Mouse (Mus musculus) myocyte (in vitro differentiated cells): ENCODE results near the gene Gm20388.

Experiments
- CEBPB ChIP-seq: IDR thresholded peaks from 2 replicates; pipeline ENCODE4 v1.6.1; 2011; ENCODE audit warnings: mild to moderate bottlenecking, moderate library complexity; ENCODE audit not compliant: poor library complexity, insufficient read depth, severe bottlenecking
- E2F4 ChIP-seq: IDR thresholded peaks from one replicate; pipeline ENCODE4 v1.6.1; 2011; ENCODE audit warnings: mild to moderate bottlenecking, control low read depth, moderate library complexity; ENCODE audit not compliant: insufficient read depth
- MAX ChIP-seq: IDR thresholded peaks from one replicate; pipeline ENCODE4 v1.6.1; 2011; ENCODE audit warnings: low read depth, mild to moderate bottlenecking, control low read depth
- MYOD1 ChIP-seq, 3 experiments: IDR thresholded peaks; one replicate each; pipeline ENCODE4 v1.6.1; 2011; ENCODE audit warnings: control low read depth in 2 of 3, low read depth in 2 of 3, mild to moderate bottlenecking in 2 of 3, moderate library complexity in 1 of 3; ENCODE audit not compliant: insufficient read length in 2 of 3, control insufficient read depth in 1 of 3
- POLR2A ChIP-seq: IDR thresholded peaks from one replicate; pipeline ENCODE4 v1.6.1; 2011; ENCODE audit warnings: low read depth, mild to moderate bottlenecking, control low read depth, moderate library complexity; ENCODE audit not compliant: insufficient read length
- POLR2AphosphoS2 ChIP-seq: IDR thresholded peaks from one replicate; pipeline ENCODE4 v1.6.1; 2011; ENCODE audit warnings: low read depth, control low read depth; ENCODE audit not compliant: insufficient read length
- SRF ChIP-seq: IDR thresholded peaks from one replicate; pipeline ENCODE4 v1.6.1; 2011; ENCODE audit warnings: low read depth; ENCODE audit not compliant: control insufficient read depth, insufficient read length
- TCF12 ChIP-seq: IDR thresholded peaks from one replicate; pipeline ENCODE4 v1.6.1; 2011; ENCODE audit warnings: mild to moderate bottlenecking, control low read depth; ENCODE audit not compliant: poor library complexity, insufficient read depth, severe bottlenecking
- TCF3 ChIP-seq: IDR thresholded peaks from one replicate; pipeline ENCODE4 v1.6.1; 2011; ENCODE audit warnings: low read depth, control low read depth; ENCODE audit not compliant: insufficient read length
- USF1 ChIP-seq: IDR thresholded peaks from one replicate; pipeline ENCODE4 v1.6.1; 2011; ENCODE audit warnings: low read depth, mild to moderate bottlenecking, control low read depth, moderate library complexity

DNA sequence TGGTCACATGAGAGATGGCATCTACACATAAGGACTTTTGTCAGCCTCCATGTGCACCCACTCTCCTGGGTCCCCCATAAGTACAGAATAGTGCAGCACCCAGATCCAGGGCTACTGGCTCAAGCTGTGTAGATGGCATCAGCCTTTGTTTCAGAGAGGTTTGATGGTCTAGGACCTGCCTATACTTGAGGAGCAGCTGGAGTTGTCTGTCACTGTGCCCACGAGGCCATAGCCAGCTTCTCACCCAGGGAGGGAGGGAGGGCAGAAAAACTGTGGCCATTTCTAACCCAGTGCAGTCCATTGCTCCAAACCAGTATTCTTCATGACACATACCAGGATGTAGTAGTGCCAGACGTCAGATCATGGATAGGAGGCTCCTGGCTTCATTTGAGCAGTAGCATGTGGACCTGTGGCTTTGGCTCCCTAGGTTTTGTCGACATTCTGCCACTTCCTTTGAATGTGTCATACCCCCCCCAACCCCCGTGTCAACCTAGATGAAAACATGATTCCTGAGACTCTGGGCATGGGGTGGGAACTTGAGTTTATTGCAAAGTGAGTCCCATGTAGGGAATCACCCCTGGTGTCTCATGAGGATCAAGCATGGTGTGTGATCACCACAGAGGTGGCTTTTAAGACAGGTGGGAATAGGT lies 4377.7 kb downstream of the Gm20388 start:
- TF ChIP-seq TCF3, result peak; percentile 27
- no peak for TF ChIP-seq POLR2A
- no peak for TF ChIP-seq SRF
- no peak for TF ChIP-seq MAX
- TF ChIP-seq POLR2AphosphoS2, result no peak
- peak; percentile 48 for TF ChIP-seq TCF12
- no peak for TF ChIP-seq USF1
- peak; percentile 80 to 95 (median 86) for TF ChIP-seq MYOD1 (IDR thresholded peaks at IDR 0.05; ENCODE audit: control insufficient read depth in 1 of 3, insufficient read length in 2 of 3, low read depth in 2 of 3)
- no peak for TF ChIP-seq CEBPB
- no peak for TF ChIP-seq E2F4
